Mouse (Mus musculus) NIH3T3 (cell line): ENCODE measurements around the gene March9.
A peak's percentile ranks its signal among the peaks of the same experiment; 100 is the strongest.

Experiments used
- DNase-seq: peaks from one replicate; pipeline ENCODE4 v3.0.0-alpha.2; 2012; ENCODE audit warnings: low read depth

Gene March9

GRCm38 (mm10) chr10:127059968-127060916, at the start of gene March9:
TSS of gene March9 (minus strand) at chr10:127060184.
- DNase-seq: peak; percentile 70

DNA sequence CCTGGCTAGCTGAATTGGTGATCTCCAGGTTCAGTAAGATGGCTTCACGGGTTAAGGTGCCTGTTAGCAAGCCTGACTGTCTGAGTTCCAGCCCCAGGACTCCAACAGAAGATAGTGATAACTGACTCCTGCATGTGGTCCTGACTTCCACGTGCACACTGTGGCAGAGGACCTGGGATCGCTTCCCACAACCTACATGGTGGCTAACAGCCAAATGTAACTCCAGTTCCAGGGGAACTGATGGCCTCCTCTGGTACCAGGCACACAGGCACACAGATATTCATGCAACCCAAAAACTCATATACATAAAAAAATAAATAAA, 48.2 kb upstream of the March9 start:
- no peak for DNase-seq

DNA sequence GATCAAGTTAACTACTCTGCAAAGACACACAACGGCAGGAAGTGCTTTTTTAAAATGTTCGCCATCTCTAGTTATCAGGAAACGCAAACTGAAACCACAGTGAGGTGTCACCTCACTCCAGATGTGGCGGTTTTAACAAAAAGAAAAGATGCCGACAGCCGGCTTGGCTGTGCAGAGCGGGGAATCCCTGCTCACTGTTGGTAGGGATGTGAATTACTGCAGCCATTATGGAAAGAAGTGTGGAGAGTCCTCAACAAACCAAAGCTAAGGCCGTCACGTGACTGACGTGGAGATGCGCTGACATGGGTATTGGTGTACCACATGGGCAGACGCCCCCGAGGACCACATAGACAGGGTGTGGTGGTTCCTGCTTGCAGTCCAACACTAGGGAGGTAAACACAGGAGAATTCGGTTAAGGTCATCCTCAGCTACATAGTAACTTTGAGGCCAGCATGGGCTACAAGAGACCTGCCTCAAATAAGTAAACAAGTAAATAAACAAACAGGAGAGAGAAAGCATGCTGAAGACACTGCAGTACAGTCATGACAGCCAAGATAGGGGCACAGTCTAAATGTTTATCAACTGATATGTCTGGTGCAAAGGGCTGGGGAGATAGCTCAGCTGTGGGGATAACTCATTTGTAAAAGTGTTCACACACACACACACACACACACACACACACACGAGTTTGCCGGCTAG, 47.7 kb upstream of the March9 start:
- no peak for DNase-seq

DNA sequence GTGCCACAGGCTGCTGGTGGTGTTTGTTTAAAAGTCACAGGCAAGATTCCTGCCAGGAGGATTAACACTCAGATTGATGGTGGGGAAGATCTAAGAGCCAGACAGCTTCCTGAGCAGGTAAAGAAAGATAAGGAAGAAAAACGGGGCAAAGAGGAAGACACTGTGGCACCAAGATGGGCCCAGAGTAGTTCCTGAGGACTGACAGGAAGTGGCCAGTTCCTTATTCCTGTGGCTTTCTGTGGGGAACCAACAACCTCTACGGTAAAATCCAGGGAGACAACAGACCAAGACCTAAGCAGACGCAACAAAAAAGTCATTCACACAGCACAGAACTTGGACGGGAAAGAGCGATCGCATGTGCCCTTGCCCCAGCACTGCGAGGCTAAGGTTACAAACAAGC, 43.6 kb upstream of the March9 start:
- no peak for DNase-seq

DNA sequence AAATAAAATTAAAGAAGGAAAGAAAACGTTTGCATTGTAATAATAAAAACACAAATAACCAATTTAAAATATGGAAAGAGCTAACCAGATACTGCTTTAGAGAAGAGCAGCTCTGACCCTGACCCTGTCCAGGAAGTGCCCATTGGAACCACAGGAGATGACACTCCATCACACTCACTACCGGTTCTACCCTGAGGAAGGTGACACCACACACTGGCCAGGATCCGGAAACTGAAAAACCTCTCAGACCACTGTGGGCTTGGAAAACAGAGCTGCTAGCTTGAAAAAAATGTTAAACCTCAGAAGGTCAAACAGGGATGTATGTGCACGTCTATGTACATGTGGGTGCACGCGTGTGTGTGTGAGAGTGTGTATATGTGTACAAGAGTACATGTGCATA, 41.2 kb upstream of the March9 start:
- no peak for DNase-seq

DNA sequence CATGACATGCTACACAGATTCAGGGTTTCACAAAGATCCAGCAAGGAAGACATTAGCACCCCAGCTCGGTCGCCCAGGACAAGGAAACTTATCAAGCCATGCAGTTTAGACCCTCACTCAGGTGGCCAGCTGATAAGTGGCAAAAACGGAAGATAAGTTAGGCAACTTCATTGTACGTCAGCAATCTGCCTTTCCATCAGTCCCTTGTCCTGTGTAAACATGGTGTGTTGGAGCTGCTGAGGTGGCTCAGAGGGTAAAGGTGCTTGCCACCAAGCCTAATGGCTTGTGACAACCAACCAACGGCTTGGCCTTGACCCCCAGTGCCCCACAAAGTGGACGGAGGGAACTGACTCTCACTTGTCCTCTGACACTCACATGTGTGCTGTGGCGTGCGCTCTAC, 40.4 kb upstream of the March9 start:
- no peak for DNase-seq

DNA sequence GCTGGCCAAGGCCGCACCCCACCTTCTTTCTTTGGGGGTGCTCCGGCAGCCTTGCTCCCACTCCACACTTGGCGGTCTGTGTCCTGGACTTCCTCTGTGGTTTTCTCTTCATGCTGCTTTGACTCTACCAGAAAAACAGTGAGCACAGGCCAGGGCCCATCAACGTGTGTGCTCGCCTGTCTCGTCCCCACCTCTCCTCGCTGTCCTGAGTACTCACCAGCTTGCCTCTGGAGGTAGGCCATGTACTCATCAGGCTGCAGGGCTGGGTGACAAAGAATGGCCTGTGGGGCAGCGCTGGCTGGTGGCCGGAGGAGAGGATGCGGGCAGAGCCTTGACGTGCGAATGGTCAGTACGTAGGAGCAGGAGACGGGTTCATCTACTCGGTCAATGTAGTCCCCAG, 39.9 kb upstream of the March9 start:
- DNase-seq: no peak

DNA sequence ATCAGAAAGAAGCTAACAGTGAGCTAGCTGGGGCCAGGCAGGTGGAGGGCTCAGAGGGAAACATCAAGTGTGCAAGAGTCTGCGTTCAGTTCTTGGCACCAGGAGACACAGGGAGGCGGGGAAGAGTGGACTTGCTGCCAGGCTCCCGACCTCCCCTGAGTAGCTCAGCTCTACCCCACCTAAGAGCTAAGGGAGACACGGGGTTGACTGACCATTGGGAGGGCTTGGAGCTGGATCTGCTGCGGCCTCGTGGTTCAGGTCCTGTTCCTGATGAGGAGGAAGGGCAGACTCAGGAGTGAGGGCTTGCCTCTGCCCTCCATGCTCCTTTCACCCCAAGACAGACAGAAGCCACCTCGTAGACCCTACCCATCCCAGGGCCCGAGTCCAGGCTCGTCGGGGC, 39.2 kb upstream of the March9 start:
- no peak for DNase-seq

GRCm38 (mm10) chr10:127098514-127098913, 38.5 kb upstream of the March9 start:
- no peak for DNase-seq

DNA sequence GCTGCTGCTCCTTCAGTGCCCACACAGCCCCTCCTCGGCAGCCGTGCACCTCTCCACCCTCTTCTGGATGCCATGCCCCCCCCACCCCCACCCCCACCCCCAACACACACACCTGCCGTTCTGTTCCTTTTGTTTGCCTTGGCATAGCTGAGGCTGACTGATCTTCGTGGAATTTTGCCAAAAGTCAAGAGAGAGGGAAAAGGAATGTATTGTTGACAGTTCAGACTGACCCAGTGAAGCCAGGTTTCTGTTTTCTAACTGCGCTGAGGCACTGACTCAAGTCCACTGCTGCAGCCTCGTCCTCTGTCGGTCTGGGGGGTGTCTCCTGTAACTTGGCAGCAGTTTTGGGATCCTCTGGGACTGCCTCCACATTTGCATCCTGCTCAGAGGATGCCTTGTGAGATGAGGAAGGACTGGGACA, 34.4 kb upstream of the March9 start:
- DNase-seq: peak; percentile 91

DNA sequence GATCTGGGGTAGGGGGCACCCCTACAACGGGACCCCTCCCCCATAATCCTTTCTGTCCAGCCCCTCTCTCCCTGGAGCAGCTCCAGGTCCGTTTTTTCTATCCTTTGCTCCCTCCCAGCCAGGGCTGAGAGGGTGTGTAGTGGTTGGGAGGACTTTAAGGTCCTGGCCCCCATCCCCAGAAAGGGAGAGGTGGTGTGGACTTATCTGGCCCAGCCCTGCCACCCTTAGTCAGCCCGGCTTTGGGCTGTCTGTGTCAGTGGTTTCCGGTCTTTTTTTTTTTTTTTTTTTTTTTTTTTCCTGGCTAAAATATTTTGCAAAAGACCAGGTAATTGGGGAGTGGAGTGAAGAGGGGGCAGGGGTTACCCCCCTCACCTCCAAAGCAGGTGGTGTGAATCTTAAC, 32.8 kb upstream of the March9 start:
- DNase-seq: no peak

DNA sequence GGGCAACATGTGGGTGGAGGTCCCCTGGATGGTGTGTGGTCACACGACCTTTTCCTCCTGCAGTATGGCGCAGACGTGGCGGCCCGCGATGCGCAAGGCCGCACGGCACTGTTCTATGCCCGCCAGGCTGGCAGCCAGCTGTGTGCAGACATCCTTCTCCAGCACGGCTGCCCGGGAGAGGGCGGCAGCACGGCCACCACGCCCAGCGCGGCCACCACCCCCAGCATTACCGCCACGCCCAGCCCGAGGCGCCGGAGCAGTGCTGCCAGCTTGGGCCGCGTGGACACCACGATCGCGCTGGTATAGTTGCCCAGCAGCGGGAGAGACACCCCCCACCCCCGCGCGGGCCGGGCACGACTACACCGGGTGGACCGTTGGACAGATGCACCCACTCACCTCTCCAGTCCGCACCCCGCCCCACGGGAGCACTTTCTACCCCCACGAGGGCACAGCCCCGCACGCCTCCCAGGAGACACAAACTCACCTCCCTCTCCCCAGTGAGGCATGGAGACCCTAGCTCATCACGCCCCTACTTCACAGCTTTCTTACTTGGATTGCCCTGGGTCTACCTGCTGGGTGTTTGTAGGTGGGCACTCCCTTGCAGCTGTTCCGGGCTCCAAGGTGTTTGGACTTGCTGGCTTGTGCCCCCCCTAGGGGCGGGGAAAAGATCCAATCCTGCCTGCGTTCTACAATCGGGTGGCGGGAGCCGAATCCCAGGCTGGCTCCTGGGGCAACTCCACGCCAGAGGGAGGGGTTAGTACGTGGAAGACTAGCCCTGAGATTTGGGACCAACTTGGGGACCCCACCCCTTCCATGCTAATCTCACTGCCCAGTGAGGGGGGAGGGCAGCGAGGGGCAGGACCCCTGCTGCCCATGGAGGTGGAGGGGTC, 31.8 kb upstream of the March9 start:
- no peak for DNase-seq

GRCm38 (mm10) chr10:127090560-127091411, 30.8 kb upstream of the March9 start:
- DNase-seq: no peak

DNA sequence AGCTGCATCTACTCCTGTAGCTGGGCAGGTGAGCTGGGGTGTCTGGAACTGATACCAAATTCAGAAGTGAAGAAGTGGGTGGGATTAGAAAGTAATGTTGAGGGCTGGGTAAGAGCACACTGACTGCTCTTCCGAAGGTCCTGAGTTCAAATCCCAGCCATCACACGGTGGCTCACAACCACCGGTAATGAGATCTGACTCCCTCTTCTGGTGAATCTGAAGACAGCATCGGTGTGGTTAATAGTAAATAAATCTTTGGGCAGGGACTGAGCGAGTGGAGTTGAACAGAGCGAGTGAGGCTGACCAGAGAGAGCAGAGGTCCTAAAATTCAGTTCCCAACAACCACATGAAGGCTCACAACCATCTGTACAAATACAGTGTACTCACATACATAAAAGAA, 25.6 kb upstream of the March9 start:
- no peak for DNase-seq

DNA sequence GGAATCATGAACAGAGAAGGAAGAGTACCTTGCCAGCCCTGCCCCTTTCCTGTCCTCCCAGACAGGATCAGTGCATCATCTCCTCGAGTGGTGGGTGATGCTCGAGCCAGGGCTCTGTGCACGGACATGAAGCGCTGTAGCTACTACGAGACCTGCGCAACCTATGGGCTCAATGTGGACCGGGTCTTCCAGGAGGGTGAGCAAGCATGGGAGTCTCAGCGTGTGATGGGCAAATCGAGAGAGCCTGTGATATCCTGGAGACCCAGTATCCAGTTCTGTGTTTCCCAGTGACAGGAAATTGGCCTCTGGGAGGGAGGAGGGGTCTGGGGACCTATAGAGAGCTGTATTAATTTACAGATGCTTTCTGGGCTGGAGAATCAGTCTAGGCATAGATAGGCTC, 25.1 kb upstream of the March9 start:
- no peak for DNase-seq

GRCm38 (mm10) chr10:127083915-127084306, 23.9 kb upstream of the March9 start:
- no peak for DNase-seq

DNA sequence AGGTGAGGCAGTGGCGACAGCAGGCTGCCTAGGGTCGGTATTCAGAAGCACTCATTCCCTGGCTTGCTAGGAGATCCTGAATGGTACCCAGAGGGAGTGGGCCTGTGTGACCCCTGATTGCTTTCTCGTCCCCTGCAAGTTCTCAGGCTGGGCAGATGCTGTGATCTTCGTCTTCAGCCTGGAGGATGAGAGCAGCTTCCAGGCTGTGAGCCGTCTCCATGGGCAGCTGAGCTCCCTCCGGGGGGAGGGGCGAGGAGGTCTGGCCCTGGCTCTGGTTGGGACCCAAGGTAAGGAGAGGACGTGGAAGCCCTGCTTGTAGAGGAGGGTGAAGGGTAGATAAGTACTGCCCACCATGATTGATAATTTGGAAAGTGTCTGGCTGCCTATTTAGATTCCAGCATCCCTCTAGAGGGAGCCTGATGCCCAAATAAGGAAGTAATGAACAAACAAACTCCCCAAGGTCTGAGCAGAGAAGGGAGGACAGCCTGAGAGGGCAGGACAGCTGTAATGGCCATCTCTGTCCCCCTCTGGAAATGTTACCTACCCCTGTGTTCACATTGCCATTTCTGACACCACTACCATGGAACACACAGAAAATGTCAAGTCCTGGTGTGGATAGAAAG, 23.4 kb upstream of the March9 start:
- DNase-seq: no peak

GRCm38 (mm10) chr10:127081996-127082620, 22.1 kb upstream of the March9 start:
- no peak for DNase-seq

DNA sequence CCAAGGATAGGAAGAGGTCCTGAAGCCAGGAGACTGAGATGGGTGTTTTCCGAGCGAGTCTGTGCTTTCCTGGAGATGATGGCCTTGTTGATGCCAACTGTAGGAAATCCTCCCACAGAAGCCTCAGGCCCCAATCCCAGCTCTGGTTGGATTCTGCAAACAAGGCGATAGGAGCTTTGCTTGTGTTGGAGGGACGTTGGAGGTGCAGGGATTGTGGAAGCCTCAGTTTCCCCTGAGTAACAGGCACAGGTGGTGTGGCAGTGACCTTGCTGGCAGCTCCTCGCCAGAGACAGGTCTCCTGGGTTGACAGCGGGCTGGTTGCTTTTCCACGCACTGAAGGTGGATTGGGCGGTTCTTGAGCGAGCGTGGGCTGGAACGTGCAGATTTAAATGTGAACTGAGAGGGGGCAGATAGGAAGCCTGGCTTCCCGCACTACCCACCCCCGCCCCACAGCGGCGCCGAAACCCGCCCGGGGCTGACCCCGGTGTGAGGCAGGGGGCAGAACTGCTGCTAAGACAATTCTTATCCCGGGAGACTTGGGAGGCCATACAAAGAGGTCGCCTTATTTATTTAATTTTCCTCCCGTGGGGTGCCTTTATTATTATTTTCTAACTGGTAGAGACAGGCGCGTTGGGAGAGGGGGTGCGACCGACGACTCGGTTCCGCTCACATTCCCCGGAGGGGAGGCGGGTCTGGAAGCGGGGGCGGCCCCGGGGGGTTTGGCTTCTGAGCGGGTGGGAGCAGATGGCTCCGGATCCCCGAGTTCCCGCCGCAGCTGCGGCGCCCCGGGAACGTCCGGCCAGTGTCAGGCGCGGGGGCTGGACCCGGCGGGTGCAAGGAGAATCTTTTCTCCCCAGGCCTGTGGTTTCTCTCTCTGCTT, 21.2 kb upstream of the March9 start:
- no peak for DNase-seq
